Mouse (Mus musculus) layer of hippocampus, adult 9-11 months (tissue): ENCODE data around the gene Slbp.

Experiments
- DNase-seq: peaks from one replicate; pipeline ENCODE4 v3.0.0; 2022

The Slbp gene

DNA sequence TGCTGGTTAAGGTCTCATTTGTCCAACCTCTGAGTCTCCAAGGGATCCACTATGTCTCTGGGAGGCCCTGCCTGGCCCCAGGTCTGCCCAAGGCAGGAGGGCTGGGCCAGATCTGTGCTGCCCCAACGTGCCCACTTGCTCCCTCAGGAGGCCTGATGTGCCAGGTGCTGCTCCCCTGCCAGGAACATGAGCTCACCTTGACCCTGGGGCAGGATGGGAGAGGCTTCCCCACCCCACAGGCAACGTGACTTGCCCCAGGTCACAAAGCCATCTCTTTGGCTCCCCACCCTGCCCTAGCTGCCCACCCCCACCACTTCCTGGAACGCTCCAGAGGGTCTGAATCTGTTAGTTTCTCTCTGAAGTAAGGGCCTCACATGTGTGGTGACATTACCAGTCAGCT, 28.7 kb upstream of the Slbp start:
- no peak for DNase-seq

DNA sequence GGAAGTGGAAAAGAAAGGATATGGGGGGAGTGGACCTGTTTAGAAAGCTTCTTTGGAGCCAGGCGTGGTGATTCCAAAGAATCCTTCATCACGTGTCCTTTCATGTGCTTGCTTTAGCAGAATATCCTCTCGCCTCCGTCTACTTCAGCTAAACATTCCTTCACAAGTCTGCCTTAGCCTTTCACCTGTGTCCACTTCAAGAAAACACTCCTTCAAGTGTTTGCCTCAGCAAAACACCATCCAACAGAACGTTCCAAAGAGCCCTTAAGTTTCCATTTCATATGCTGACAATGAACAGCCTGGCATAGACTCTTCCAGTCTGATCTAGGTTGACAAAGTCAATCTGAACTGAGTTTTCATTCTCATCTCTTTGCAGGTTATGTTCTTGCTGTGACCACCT, 25.9 kb upstream of the Slbp start:
- DNase-seq: no peak

DNA sequence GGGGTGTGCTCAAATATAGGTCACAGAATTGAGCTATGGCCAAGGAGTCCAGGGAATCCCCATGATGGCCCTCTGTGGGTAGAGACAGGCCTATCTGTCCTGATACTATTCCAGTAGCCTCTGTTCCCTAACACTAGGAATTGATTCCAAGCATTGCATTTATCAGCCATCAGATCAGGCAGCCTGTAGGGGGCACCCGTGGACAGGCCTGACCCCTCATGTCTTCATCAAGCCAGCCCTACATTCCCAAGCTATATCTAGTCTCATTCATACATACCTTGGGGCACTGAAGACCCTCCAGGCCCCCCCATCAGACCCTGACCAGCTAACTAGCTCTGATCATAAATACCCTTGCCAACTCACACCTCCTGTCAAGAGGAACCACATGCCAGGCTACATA, 23.6 kb upstream of the Slbp start:
- no peak for DNase-seq

DNA sequence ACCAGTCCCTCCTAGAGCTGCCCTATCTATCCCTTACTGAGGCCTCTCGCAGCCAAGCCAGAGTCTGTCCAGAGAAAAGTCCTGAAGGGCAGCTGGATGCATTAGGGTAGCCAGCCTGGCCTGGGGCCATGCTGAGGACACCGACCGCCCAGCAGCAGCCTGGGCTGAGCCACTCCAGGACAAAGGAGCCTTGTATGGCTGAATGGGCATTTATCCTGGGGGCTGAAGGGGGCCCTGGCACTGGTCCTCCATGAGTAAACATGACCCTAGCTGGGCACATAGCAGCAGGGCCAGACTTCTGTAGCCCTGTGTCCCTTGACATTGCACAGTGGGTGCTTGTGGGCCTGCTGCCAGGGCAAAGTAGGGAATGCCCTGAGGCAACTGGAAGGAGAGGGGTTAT, 22.1 kb upstream of the Slbp start:
- DNase-seq: peak; percentile 88

DNA sequence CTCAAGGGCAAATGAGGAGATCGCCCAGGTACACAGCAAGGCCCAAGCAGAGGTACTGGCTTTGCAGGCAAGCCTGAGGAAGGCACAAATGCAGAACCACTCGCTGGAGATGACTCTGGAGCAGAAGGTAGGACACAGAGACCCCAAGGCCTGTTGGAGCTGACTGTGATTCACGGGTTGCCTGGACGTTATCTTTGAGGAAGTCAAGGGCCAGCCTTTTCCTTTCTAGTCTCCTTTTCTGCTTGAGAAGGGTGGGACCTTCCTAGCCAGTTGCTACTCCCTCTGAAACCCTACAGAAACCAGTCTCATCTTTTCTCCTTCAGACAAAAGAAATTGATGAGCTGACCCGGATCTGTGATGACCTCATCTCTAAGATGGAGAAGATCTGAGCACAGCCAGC, 19.3 kb upstream of the Slbp start:
- no peak for DNase-seq

DNA sequence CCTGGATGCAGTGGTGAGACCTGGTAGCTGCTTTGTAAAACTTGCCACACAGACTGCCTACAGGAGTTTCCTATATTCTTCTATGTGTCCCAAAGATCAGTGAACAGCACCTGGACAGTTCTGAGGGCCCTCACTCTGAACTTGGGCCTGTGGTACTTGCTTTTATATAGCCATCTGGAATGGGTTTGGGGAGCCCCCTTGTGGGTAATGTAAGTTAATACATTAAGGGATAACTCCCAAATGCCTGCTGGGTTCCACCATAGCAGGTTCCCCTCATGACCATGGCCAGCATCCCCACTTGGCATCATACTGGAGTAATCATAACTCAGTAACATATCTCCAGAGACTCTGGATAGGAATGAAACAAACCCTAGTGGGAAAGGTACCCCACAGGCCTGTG, 15.8 kb upstream of the Slbp start:
- DNase-seq: no peak

DNA sequence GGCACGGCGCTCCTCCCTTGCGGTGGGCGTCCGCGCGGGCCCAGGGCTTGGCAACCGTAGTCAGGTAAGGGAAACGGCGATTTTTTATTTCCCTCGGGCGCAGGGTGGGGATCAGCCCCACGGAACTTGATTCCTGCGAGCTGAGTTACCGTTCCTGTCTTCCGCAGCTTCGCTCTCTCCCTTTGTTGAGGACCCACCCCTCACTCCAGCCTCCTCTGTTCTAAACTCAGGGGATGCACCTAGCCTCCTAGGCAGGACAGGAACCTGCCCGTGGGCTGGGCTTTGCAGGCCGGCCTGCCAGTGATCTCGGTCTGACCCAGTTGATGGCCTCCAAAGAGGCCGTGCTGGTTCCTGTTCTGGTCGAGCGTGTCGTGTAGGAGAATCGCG, 6.3 kb upstream of the Slbp start:
- DNase-seq: no peak

DNA sequence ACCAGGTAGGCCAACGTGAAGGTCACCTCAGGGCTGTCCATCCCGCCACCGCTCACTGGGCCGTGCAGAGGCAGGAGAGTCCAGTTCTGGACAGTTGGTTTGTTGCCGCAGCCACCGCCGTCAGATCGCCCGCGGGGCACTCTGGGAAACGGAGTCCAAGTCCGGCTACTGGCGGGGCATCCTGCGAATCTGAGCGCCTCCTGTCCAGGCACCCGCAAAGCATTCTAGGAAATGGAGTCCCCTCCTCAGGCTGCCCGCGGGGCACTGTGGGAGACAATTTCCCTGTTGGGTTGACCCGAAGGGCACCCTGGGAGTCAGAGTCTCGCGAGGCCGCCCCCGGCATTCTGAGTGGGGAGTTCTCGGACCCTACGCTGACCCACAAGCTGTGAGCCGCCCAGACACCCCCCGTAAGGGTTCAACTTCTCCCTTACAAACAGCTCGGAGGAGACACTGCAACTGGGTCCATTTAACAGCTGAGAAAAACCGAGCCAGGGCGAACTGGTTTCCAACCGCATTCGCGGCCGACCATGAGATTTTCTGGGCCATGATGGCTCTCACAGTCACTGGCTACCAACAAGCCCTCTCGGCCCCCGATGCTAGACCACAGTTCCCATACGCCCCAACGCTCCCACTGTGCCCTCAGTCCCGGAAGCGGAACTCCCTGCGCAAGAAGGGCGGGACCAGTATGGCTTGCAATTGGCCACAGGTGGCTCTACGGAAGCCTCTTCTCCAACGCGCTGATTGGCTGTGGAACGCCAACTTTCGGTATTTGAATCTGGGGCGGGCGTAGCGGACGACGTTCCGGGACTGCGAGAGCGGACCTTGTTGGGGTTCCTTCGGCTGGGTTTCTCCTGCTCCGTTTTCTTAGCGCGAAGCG, 5.7 kb upstream of the Slbp start, which contains the start of the genes Tacc3 and Tmem129:
TSS of gene Tacc3 (plus strand) at position 342 of the 877 bp plus-strand sequence.
TSS of gene Tmem129 (minus strand) at position 630 of the 877 bp plus-strand sequence.
- peak; percentile 99 for DNase-seq

DNA sequence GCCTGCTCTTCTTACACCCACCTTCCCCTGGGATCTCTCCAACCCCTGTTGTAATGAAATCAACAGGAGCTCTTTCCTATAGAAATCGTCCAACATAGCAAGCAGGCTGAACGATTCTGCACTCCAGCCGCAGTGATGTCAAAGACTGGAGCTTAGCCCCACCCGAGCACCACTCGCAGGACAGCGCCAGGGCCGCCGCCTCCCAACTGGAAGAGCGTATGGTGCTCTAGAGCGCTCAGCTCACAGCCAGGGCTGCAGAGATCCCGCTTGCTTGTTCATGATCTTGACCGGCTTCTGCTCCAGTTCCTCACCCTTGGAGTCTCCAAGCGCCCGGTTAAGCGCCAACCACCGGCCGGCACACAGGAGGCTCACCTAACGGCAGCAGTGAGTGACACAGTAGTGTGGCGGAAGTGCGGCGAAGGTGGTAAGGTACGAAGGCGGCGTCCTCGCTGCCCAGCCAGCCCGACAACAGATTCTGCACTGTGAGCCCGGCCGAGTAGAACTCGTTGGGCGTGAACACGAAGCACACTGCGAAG, 4.9 kb upstream of the Slbp start:
- no peak for DNase-seq

DNA sequence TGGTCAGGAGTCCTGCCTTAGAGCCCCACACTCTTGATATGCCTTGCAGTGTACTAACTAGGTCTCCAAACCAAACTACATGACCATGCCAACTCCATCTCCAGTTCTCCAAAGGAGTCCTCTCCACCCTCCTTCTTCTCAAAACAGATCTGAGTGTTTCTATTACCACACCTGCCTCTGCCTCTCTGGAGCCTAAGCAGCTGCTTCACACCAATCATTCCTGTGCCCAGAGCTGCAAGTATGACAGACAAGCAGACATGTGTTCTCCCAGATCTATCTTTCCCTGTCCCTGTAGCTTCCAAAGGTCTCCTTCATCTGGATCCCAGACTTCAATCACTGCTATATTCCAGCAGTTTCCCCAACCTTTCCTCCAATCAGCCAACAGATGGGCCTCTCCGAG, 4.4 kb upstream of the Slbp start:
- no peak for DNase-seq

DNA sequence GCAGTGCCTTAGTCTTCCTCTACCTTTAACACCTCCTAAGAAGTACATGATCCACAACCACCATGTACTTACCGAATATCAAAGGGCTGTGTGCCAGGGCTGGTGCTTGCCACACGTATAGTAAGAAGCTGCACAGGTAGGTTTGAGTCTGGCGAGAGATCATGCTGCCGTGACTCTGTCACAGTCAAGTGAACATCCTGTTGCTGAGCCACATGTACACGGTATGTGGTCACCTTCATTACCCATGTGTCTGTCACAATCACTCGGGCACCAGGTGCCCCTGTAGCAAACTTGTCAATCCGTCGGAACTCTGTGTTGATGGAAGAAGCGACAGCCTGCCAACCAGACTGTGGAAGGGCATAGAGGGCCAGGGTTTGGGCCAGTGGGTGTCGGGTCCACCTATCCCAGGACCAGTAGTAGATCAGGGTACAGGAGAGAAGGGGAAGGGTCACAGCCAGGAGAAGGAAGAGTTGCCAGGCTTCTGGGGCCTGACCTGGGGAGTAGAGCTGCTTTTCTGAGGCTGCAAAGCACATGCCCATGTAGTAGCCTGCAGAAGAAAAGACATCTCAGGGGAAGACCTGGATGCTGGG, 3.0 kb upstream of the Slbp start:
- no peak for DNase-seq

DNA sequence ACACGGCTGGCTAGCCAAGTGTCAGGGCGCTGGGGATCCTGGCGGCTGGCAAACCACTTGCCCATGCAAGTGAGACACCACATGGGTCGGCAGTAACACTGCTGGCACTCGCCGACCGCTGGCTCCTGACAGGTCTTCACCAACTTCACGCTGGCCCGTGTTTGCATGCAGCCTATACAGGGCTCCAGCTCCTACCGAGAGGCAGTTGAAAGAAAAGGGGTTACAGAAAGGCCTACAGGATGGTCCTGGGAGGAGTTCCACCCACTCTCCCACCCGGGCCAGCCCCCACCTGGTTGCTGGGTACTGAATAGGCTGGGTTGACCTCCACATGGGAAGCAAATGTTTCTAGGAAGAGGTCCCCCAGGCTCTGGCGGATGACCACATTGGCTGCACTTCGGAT, 2.0 kb upstream of the Slbp start:
- no peak for DNase-seq

DNA sequence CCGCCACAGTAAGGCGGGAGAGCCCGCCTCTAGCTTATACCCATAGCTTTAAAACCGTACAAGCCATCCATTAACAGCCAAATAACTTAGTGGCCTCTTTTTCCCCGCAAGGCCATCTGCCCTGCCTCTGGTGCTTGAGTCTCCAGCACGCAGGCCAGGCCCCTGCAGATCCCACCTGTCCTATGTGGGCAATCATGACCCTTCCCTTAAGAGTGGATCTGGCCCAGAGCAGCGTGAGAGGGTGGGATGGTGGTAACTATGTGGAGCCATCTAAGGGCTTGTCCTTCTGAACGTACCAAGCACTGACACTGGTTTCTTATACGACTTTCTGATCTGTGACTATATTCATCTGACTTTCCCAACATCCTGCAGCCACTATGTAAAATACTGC, 404 bp upstream of the Slbp start:
- DNase-seq: no peak

DNA sequence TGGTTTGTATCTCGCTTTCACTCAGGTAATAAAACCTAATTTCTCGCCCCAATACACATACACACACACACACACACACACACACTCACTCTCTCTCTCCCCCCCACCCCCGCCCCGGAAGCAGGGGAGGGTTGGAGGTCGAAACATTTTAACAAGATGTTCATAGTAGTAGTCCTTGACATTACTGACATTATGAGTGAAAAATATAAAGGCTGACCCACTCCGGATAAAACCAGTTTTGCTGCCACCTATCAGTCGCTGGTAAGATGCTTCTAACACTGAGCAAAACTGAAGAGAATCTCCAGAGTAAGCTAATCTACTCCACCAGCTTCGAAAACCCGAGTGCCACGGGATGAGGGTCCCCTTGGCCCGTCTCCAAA, 843 bp downstream of the Slbp start:
- no peak for DNase-seq

DNA sequence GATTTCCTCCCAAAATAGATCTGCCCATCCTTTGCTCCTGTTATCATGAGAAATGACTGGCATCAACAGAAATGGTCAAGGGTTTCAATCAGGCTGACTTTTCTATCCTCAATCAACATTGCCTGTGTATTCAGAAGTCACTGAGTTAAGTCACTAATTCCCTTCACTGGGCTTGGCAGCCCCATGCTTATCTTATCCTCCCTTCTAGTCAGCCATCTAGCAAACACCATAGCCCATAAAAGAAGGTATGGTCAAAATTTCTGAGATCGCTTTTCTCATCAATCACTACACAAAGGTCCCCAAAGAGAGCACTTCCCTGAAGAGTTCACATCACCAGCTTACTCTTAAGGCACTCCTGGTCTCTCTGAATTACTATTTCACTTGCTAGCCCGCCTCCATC, 1.4 kb downstream of the Slbp start:
- DNase-seq: no peak

DNA sequence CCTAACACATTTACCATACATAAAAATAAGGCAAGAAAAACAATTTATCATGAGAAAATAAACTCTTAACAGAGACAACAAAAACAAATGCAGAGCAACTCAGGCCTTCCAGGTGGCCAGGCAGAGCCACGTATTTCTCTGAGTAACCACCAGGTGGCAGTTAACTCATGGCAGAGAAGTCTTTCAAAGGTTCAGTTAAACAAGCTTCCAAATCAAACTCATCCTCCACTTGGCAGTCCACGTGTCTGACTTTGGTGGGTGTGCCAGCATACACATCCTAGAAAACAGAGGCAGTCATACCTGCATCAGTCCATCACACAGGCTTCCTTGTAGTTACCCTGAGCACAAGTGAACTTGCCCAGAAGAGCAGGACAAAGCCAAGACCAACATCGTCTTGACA, 11.7 kb downstream of the Slbp start:
- no peak for DNase-seq

DNA sequence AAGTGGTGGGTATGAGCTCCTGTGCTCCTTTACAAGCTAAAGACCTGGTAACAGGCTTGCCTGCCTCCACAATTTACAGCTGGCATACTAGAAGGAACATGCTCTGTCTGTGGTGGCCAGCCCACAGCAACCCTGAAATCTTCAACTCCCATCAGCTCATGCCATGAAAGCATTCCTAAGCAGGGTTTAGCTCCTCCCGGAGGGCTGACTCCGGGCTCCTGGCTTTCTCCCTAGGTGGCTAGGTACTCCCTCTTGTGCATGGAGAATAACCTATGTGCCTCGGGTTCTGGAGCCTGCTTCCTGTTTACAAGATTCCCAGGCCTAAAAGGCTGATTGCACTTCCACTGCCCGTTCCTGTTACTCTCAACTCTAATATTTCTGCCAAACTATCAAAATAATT, 13.5 kb downstream of the Slbp start:
- DNase-seq: no peak

DNA sequence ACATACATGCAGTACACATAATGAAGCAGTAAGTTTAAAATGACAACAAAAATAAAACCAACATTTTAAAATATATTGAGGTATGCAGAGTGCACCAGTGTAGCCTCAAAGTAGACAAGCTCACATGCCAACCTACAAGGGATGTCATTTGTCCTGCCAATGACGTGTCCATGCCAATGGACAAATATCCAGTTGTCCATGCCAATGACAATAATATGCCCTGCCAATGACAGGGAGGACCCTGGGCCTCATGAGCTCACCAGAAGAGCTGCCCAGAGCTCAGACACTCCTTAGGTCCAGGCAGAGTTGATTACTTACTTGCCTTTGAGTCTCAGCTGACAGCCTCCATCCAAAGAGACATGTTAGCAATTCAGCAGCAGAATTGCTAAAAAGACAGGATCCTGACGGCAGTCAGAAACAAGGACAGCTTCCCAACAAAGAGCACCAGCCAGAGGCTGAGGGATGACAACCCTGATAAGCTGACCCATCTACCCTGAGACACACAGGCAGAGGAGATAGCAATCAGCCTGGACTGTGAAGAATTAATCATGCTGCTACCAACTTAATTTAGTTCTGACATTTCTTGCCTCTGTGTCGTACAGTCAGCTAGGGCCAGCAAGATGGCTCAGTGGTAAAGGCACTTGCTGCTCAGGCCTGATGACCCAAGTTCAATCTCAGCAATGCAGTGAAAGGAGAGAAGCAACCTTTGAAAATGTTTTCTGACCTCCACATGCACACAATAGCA, 14.6 kb downstream of the Slbp start:
- no peak for DNase-seq

DNA sequence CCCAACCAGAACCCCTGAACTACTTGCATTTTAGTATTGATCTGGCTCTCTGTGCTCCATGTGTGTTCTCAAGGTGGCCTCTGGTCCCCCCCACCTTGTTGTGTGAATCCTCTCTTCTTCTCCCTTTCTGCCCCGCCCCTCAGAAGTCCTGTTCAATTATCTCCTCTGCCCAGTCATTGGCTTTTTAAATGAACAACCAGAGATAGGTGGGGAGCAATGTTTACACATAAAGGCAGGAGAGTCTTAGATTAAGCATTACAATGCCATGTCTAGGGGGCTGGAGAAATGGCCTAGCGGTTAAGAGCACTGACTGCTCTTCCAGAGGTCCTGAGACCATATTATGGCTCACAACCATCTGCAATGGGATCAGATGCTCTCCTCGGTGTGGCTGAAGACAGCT, 17.0 kb downstream of the Slbp start:
- no peak for DNase-seq

DNA sequence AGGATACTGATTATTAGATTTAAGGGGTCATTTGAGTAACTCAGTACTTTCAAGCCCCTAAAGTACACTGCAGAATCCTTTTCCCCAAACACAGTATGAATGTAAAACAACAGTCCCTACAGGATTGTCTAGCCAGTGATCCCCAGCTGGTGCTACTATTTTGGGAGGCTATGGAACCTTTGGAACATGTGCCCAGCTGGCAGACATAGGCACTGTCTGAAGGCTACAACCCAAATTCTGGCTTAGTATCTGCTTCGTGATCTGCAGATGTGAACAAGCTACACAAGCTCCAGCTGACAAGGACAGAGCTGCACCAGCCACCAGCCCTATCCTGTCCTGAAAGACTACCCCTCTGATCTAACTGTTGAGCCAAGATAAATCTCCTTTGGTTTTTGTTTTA, 19.8 kb downstream of the Slbp start:
- DNase-seq: no peak

DNA sequence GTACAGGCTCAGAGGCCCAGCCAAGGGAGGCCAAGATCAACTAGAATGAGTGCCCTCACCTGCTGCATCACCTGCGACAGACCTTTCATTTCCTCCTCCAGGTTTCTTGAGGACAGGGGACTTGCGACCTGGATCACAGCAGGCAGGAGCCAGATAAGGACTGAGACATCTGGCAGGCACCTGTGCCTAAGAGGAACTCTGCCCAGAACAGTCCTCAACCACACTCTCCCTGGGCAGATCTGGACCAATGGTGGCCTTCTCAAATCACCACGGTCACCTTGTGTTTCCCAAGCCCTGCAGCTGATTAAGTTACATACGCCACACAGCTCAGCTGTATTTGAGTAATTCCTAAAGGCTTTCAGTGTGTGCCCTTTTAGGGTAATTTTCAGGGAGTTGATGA, 21.8 kb downstream of the Slbp start:
- no peak for DNase-seq

DNA sequence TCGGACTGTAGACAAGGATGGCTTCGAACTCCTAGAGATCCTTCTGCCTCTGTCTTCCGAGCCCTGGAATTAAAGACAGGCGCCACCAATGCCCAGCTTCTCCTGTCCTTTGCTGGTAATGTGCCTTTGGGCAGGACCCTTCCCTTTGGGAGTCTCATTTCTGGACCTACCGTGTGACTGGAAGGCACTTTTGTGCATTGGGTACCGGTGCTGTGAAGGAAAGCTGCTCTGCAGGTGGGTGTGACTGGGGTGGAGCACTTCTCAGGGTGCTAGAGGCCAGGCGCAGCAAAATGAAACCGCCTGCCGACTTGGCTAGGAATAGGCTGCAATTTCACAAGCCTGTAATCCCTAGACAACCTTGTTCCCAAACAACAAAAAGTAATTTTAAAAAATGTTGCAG, 22.3 kb downstream of the Slbp start:
- peak; percentile 42 for DNase-seq

DNA sequence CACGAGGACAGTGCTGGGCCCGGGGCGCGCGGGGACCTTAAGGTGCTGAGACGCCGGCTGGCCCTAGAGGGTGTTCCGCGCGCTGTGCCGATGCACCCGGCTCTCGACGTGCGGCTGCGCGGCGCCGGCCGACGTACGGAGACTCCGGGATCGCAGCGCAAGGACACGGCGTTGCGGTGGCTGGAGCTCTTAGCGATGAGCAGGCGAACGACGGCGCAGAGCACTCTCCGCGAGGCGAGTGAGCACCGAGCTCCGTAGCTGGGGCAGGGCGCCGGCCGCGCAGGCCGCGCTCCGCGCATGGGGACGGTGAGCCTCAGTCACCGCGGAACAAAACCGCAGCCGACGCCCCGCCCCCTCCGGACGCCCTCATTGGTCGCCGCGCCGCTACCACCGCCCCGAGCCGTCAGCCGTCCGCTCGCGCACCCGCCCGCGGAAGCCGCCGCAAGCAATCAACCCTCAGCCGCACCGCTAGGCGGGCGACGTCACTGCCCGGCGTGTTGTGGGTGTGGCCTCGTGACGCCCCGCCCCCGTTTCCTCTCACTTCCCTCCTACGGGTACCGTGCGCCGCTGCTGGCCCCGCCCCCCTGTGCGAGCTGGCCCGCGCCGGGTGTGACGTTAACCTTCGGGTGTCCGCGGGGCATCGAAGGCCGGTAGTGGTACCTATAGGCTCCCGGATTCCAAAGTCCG, 22.9 kb downstream of the Slbp start, which contains the start of the genes Fam53a and Gm9903:
TSS of gene Fam53a (minus strand) at position 335 of the 687 bp plus-strand sequence.
TSS of gene Gm9903 (plus strand) at position 625 of the 687 bp plus-strand sequence.
- peak; percentile 99 for DNase-seq
